Mouse (Mus musculus): ENCODE data around the gene Sprr2a3.
"Not testable (repeated sequence)": the region's sequence is repeated elsewhere in the genome, so short reads cannot be mapped to it uniquely, and the experiment has no call there.

DNA sequence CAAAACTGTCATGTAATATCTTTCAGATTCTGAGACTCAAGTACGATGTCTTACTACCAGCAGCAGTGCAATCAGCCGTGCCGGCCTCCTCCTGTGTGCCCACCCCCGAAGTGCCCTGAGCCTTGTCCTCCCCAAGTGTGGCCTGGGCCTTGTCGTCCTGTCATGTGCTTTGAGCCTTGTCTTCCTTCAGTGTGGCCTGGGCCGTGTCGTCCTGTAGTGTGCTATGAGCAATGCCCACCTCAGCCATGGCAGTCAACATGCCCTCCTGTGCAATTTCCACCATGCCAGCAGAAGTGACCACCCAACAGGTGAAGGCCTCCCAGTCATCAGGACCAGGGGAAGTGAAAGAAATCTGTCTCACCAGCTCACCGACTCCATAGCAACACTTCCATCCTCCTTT lies 31.4 kb upstream of the Sprr2a3 start:
- TF ChIP-seq CTCF (IDR thresholded peaks at IDR 0.05); EP300 (IDR thresholded peaks at IDR 0.05; ENCODE audit: insufficient read depth, low read depth, low read length): not testable (repeated sequence)
